Mouse (Mus musculus): ENCODE measurements around the gene Dlgap3. TPM values are rescaled to one million over a fixed set of nuclear protein-coding genes. Genes with fewer than 3 reads are reported as not detected.

The Dlgap3 gene
- total RNA-seq (2023), result under 1 TPM; 0.18 to 0.23 TPM

DNA sequence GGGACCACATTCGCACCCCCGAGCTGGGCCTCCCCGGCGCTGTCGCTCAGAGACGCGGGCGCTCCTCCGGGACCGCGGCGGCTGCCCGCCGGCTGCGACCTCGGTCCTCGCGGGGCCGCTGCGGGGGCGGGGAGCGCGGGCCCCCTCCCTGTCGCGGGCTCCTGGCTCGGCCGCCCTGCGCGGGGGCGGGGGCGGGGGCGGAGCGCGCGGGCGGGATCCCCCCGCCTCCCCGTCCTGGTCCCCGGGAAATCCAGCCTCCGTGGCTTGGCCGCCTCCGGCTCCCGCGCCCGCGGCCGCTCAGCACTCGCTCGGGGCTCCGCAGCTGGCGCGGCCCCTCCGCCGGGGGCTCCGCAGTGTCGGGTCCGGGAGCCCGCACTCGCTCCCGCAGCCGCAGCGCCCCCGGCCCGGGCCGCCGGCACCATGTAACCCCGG lies at the start of gene Dlgap3:
Gene Dlgap3 (plus strand): TSS at position 291 of the 432 bp plus-strand sequence.

DNA sequence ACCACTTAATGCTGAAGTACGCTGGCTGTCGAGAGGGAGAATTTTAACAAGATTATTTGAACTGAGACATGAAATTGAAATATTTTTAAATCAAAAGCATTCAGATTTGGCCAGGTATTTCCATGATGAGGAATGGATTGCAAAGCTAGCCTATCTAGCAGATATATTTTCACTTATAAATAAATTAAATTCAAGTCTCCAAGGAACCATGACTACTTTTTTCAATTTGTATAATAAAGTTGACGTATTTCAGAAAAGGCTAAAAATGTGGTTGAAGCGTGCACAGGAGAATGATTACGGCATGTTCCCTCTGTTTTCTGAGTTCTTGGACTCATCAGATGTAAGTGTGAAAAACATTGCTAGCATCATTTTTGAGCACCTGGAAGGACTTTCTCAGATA lies 45.6 kb upstream of the Dlgap3 start, which contains the start of gene Tmem35b:
Gene Tmem35b (plus strand): TSS at position 301 of the 400 bp plus-strand sequence.

DNA sequence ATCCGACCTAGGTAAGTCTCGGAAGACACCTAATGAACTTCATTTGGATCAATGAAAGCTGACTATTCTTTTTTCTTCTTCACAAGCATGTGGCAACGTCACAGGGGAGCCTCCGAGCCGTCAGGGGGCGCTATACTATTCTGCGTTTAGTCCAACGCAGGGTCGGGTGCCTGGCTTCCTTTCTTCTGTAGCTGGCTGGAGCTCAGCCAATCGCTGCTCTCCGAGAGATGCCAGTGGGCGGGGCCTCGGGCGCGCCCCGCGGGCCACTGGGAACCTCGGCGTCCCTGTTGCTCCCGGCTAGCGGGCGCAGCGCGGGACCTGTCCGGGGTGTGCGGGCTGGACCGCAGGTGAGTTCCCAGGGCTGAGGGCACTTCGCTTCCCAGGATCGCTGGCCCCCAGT lies 74.5 kb downstream of the Dlgap3 start, which contains the start of gene Smim12:
Gene Smim12 (plus strand): TSS at position 233 of the 400 bp plus-strand sequence.

Other genes with a start within 250 kb of the Dlgap3 start
- gene Zmym4, start 201.1 kb upstream of the Dlgap3 start, total RNA-seq (2023), result 10 to 100 TPM; 41.7 to 44.4 TPM
- 100 to 1,000 TPM; 819 to 945 TPM for gene Sfpq, start 147.9 kb upstream of the Dlgap3 start, total RNA-seq (2023)
- gene Zmym1, start 108.1 kb upstream of the Dlgap3 start, total RNA-seq (2023), result 10 to 100 TPM; 28.6 to 30.0 TPM
- gene Zmym6, start 91.8 kb upstream of the Dlgap3 start, total RNA-seq (2023), result 10 to 100 TPM; 16.3 to 20.9 TPM
- gene Tmem35b, start 45.5 kb upstream of the Dlgap3 start, total RNA-seq (2023), result 1 to 10 TPM; 5.2 to 7.5 TPM
- 10 to 100 TPM; 24.1 to 26.4 TPM for gene Smim12, start 74.6 kb downstream of the Dlgap3 start, total RNA-seq (2023)
- gene Gja4, start 144.8 kb downstream of the Dlgap3 start, total RNA-seq (2023), result not detected
- not detected for gene Gjb3, start 161.6 kb downstream of the Dlgap3 start, total RNA-seq (2023)
- gene Gjb4, start 184.9 kb downstream of the Dlgap3 start, total RNA-seq (2023), result not detected
- gene Gjb5, start 189.0 kb downstream of the Dlgap3 start, total RNA-seq (2023), result not detected